ENCODE assay signal across 29 mouse cellular contexts in the genomic region with DNA sequence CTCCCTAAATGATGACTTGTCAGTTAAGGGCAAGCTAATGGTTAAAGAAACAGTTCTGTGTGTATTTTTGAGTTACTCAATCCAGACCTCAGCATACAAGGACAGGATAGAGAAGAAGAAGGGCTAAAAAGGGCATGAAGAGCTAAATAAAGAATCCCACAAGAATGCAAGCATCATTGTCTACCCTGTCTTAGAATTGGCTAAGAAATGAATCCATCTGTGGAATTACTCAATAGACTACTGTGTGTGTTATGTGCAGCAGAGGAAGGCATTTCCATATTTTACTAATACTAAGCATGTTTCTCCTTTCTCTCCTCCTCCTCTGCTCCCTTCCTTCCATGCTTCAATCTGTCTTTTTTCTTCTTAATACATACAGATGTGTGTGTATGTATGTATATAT. TPM values are rescaled to one million over a fixed set of nuclear protein-coding genes. Genes with fewer than 3 reads are reported as not detected.
DNase-seq lines count a peak whose midpoint lies in the region; ATAC-seq lines count a peak whose summit lies in the region.
"Had no signal": no experiment of that assay in that cellular context is flagged by ENCODE, and none has a peak within 500 bp of the region (broad histone marks: within the 10 kb centered on the region; RNA-seq: fewer than 3 reads in every experiment).

No protein-coding gene starts in this region.

- peak; percentile 10 for DNase-seq in 416B (ENCODE audit: low read depth)
- DNase-seq in gastrocnemius, postnatal 36 days: no peak
- DNase-seq in urinary bladder, adult 2 months (ENCODE audit: low spot score): no peak
- no peak for DNase-seq in frontal cortex, postnatal 25 days (ENCODE audit: low spot score in 2 of 2)
- DNase-seq: adrenal gland, adult 2 months; adrenal gland, adult 8-10 months; adrenal gland, postnatal 10 days; adrenal gland, postnatal 14 days; adrenal gland, postnatal 25 days; adrenal gland, postnatal 36 days; B cell, adult 2 months; cerebellum, adult 11 months; cerebellum, adult 11-12 months; cerebellum, adult 18-20 months had no signal

- 0 out of 2 replicates have a peak, but pooled peaks have one; percentile 45 for ATAC-seq in common myeloid progenitor, adult 5-6 weeks (replicated peaks; ENCODE audit: low read depth, poor library complexity, severe bottlenecking)
- ATAC-seq in granulocyte monocyte progenitor cell, adult 5-6 weeks (replicated peaks; ENCODE audit: poor library complexity, severe bottlenecking): peak; percentile 59
- peak; percentile 85 for ATAC-seq in megakaryocyte progenitor cell, adult 5-6 weeks (replicated peaks; ENCODE audit: poor library complexity)
- ATAC-seq in megakaryocyte, adult 5-6 weeks (ENCODE audit: poor library complexity, severe bottlenecking): no peak
- ATAC-seq: activated CD4-positive, CD25-positive, alpha-beta regulatory T cell, adult 4 months; CD4-positive, CD25-positive, alpha-beta regulatory T cell, adult 4 months; Patski had no signal

- intact Hi-C loops in gastrocnemius, postnatal 36 days (cut with DNase I): no loop called here

RNA-seq across cellular contexts. Expression of a gene that starts 0.6 kb away (rescaled TPM):
- not detected in 2 replicates for total RNA-seq in common myeloid progenitor, adult 5-6 weeks (2017)
- not detected in 2 replicates for total RNA-seq in granulocyte monocyte progenitor cell, adult 5-6 weeks (2014; fragmentation: Nextera tagmentation)
- not detected in 2 replicates for total RNA-seq in granulocyte monocyte progenitor cell, adult 5-6 weeks (2017)
- total RNA-seq in megakaryocyte progenitor cell, adult 5-6 weeks (2015): not detected in 2 replicates
- not detected in 2 replicates for total RNA-seq in megakaryocyte progenitor cell, adult 5-6 weeks (2017)
- not detected for total RNA-seq in gastrocnemius, postnatal 36 days (2021)
- total RNA-seq in megakaryocyte, adult 5-6 weeks (2015): not detected in 2 replicates
- not detected in 2 replicates for total RNA-seq in megakaryocyte, adult 5-6 weeks (2017)
- not detected in 2 replicates for polyA plus RNA-seq in urinary bladder, adult 2 months (2012; rRNA removed)
- total RNA-seq: adrenal gland, adult 18-20 months; adrenal gland, adult 2 months; adrenal gland, adult 8-10 months; adrenal gland, postnatal 10 days; adrenal gland, postnatal 14 days; adrenal gland, postnatal 25 days; adrenal gland, postnatal 36 days; adrenal gland, postnatal 4 days; CH12.LX; ES-E14; G1E; MEL had no signal
- polyA plus RNA-seq: activated CD4-positive, CD25-positive, alpha-beta regulatory T cell, adult 4 months; adrenal gland, adult 2 months; brain, embryonic 14.5 days; C2C12; CD4-positive, CD25-positive, alpha-beta regulatory T cell, adult 4 months; G1E; Patski had no signal

RNA-seq across cellular contexts. Expression of a gene that starts 18.0 kb away (rescaled TPM):
- total RNA-seq in common myeloid progenitor, adult 5-6 weeks (2017): not detected in 2 replicates
- not detected in 2 replicates for total RNA-seq in granulocyte monocyte progenitor cell, adult 5-6 weeks (2014; fragmentation: Nextera tagmentation)
- total RNA-seq in granulocyte monocyte progenitor cell, adult 5-6 weeks (2017): not detected in 2 replicates
- 0.02 TPM in 1 of 2 replicates, not detected in the other for total RNA-seq in megakaryocyte progenitor cell, adult 5-6 weeks (2015)
- total RNA-seq in megakaryocyte progenitor cell, adult 5-6 weeks (2017): not detected in 2 replicates
- not detected for total RNA-seq in gastrocnemius, postnatal 36 days (2021)
- total RNA-seq in megakaryocyte, adult 5-6 weeks (2015): not detected in 2 replicates
- total RNA-seq in megakaryocyte, adult 5-6 weeks (2017): not detected in 2 replicates
- not detected in 2 replicates for polyA plus RNA-seq in urinary bladder, adult 2 months (2012; rRNA removed)
- total RNA-seq: adrenal gland, adult 2 months; adrenal gland, postnatal 14 days; adrenal gland, postnatal 36 days; CH12.LX; MEL had no signal
- polyA plus RNA-seq: activated CD4-positive, CD25-positive, alpha-beta regulatory T cell, adult 4 months; adrenal gland, adult 2 months; brain, embryonic 14.5 days; C2C12; G1E had no signal

RNA-seq across cellular contexts. Expression of a gene that starts 26.2 kb away (rescaled TPM):
- total RNA-seq in common myeloid progenitor, adult 5-6 weeks (2017): not detected in 2 replicates
- total RNA-seq in granulocyte monocyte progenitor cell, adult 5-6 weeks (2014; fragmentation: Nextera tagmentation): not detected in 2 replicates
- total RNA-seq in granulocyte monocyte progenitor cell, adult 5-6 weeks (2017): not detected in 2 replicates
- not detected in 2 replicates for total RNA-seq in megakaryocyte progenitor cell, adult 5-6 weeks (2015)
- not detected in 2 replicates for total RNA-seq in megakaryocyte progenitor cell, adult 5-6 weeks (2017)
- not detected for total RNA-seq in gastrocnemius, postnatal 36 days (2021)
- total RNA-seq in megakaryocyte, adult 5-6 weeks (2015): not detected in 2 replicates
- total RNA-seq in megakaryocyte, adult 5-6 weeks (2017): not detected in 2 replicates
- not detected in 2 replicates for polyA plus RNA-seq in urinary bladder, adult 2 months (2012; rRNA removed)
- total RNA-seq: adrenal gland, adult 18-20 months; adrenal gland, adult 2 months; adrenal gland, adult 8-10 months; adrenal gland, postnatal 10 days; adrenal gland, postnatal 14 days; adrenal gland, postnatal 25 days; adrenal gland, postnatal 36 days; adrenal gland, postnatal 4 days; CH12.LX; ES-E14; MEL had no signal
- polyA plus RNA-seq: activated CD4-positive, CD25-positive, alpha-beta regulatory T cell, adult 4 months; adrenal gland, adult 2 months; brain, embryonic 14.5 days; C2C12; CD4-positive, CD25-positive, alpha-beta regulatory T cell, adult 4 months; G1E; Patski had no signal

RNA-seq across cellular contexts. Expression of a gene that starts 28.2 kb away (rescaled TPM):
- total RNA-seq in common myeloid progenitor, adult 5-6 weeks (2017): not detected in 2 replicates
- total RNA-seq in granulocyte monocyte progenitor cell, adult 5-6 weeks (2014; fragmentation: Nextera tagmentation): not detected in 2 replicates
- not detected in 2 replicates for total RNA-seq in granulocyte monocyte progenitor cell, adult 5-6 weeks (2017)
- not detected in 2 replicates for total RNA-seq in megakaryocyte progenitor cell, adult 5-6 weeks (2015)
- not detected in 2 replicates for total RNA-seq in megakaryocyte progenitor cell, adult 5-6 weeks (2017)
- not detected for total RNA-seq in gastrocnemius, postnatal 36 days (2021)
- total RNA-seq in megakaryocyte, adult 5-6 weeks (2015): not detected in 2 replicates
- total RNA-seq in megakaryocyte, adult 5-6 weeks (2017): not detected in 2 replicates
- not detected in 2 replicates for polyA plus RNA-seq in urinary bladder, adult 2 months (2012; rRNA removed)
- total RNA-seq: adrenal gland, adult 2 months; adrenal gland, postnatal 10 days; adrenal gland, postnatal 14 days; adrenal gland, postnatal 36 days; adrenal gland, postnatal 4 days; CH12.LX; ES-E14; MEL had no signal
- polyA plus RNA-seq: adrenal gland, adult 2 months; brain, embryonic 14.5 days; C2C12; G1E; Patski had no signal

RNA-seq across cellular contexts. Expression of a gene that starts 36.1 kb away (rescaled TPM):
- total RNA-seq in common myeloid progenitor, adult 5-6 weeks (2017): not detected in 2 replicates
- not detected in 2 replicates for total RNA-seq in granulocyte monocyte progenitor cell, adult 5-6 weeks (2014; fragmentation: Nextera tagmentation)
- total RNA-seq in granulocyte monocyte progenitor cell, adult 5-6 weeks (2017): not detected in 2 replicates
- not detected in 2 replicates for total RNA-seq in megakaryocyte progenitor cell, adult 5-6 weeks (2015)
- not detected in 2 replicates for total RNA-seq in megakaryocyte progenitor cell, adult 5-6 weeks (2017)
- total RNA-seq in gastrocnemius, postnatal 36 days (2021): not detected
- total RNA-seq in megakaryocyte, adult 5-6 weeks (2015): not detected in 2 replicates
- not detected in 2 replicates for total RNA-seq in megakaryocyte, adult 5-6 weeks (2017)
- not detected in 2 replicates for polyA plus RNA-seq in urinary bladder, adult 2 months (2012; rRNA removed)
- total RNA-seq: adrenal gland, adult 18-20 months; adrenal gland, adult 2 months; adrenal gland, adult 8-10 months; adrenal gland, postnatal 10 days; adrenal gland, postnatal 14 days; adrenal gland, postnatal 25 days; adrenal gland, postnatal 36 days; adrenal gland, postnatal 4 days; CH12.LX; ES-E14; G1E; MEL had no signal
- polyA plus RNA-seq: activated CD4-positive, CD25-positive, alpha-beta regulatory T cell, adult 4 months; adrenal gland, adult 2 months; brain, embryonic 14.5 days; C2C12; CD4-positive, CD25-positive, alpha-beta regulatory T cell, adult 4 months; G1E; Patski had no signal
